Mouse (Mus musculus) spleen, adult 18-20 months (tissue): ENCODE measurements around the gene Shisa6.

Experiments
- DNase-seq, 2 experiments: peaks; one replicate each; pipeline ENCODE4 v3.0.0; 2022; ENCODE audit warnings: mixed read lengths in 2 of 2

The Shisa6 gene

DNA sequence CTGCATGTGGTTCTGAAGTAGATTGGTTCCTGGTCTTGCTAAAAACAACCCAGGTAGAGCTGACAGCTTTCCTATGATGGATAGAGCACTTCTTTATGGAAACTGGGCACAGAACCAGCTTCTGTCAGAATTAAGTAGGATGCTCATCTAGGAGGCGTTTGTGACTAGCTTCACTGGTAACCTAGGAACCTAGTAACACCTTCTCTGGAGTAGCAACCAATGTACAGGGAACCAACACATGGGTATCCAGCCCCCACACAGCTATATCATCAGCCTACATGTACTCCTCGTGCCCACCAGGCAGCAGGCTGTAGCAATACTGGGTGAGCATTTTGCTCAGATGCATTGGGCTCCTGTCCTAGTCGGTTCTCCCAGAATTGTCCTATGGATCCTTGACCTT lies 307.3 kb downstream of the Shisa6 start:
- no peak for DNase-seq

DNA sequence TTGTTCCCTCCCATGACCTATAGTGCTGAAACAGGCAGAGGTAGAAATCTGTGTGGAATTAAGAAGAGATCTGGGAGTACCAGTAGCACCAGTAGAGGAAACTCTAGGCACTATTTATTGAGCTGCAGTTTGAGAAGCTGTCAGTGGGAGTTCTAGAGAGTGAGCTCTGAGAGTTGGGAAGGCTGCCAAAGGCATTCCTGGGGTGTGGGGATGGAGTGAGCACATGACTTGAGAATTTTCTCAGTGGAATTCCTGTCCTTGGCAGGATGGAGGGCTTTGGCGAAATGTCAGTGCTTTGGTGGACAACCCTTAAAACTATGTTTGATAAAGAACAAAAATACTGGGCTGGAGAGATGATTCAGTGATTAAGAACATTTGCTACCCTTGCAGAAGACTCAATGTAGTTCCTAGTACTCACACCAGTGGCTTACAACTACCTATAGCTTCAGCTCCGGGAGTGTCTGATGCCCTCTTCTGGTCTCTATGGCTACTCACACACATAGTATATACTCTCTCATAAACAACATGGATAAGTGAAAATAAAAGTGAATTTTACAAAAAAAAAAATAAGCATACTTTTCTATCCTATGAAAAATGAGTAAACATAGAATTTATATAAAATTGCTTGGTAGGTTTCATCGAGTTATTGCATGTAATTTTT lies 337.0 kb downstream of the Shisa6 start:
- peak; percentile 2 to 6 for DNase-seq

DNA sequence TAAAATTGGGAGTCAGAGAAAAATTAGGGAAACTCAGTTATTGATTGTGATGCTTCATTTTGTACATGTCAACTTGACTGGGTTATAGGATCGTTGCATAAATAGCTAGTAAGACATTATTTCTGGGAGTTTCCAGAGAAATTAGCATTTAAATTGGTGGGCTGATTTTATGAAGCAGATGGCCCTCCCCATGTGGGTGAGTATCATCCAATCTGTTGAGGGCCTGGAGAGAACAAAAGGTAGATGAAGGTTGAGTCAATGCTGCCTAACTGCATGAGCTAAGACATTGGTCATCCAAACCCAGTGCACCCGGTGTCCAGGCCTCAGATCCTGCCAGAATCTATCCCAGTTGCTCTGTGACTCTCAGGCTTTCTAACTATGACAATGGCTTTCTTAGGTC lies 337.6 kb downstream of the Shisa6 start:
- no peak for DNase-seq

DNA sequence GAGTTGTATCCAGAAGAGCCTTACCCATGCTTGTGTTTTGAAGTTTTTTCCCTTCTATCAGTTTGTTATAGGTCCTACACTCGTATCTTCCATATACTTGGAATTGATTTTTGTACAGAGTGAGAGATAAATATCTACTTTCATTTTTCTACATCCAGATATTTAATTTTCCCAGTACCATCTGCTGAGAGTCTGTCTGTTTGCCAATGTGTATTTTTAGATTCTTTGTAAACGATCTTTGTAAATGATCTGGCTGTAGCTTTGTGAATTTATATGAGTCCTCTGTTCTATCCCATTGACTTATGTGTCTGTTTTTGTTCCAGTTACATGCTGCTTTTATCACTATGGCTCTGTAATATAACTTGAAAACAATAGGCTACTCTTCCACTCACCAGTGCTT lies 348.0 kb downstream of the Shisa6 start:
- DNase-seq, result no peak

DNA sequence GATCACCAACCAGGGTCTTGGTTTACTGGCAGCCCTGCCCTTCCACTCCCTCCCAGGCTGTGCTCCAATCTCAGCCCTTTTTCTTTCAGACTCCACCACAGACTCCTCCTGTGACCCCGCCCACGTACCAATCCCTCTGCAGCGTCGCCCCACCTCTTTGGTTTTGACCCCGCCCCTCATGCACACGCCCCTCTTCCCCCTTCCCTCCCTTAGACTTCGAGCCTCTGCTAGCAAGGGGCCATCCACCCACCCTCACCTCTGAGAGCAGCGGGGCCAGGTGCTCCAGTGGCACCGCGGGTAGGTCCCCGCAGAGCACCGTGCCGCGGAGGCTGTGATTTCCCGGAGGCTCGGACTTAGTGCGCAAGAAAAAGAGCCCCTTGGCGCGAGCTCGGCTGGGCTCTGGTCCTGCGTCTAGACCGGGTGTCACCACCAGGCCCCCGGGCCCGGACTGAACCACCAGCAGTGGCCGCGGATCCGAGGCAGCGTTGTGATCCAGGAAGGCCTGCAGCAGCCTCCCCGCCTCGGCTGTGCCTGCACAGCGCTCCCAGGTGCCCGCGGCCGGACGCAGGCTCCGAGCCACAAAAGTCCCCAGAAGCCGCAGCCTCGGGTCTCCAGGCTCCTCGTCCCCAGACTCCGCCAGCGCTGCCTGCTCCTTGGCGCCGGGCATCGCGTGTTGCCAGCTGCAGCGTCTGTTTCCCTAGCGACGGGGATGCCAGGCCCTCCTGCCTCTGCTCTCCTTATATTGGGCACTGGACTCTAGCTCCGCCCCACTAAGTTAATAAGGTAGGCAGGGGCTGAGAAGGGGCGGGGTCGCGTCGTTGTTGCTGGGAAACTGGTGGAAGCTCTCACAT lies 357.7 kb downstream of the Shisa6 start, which contains the start of gene Dnah9:
Gene Dnah9, minus strand, starts transcription at position 751 of the 851 bp plus-strand sequence.
- DNase-seq, result peak in 1 of 2 experiments; percentile 10

DNA sequence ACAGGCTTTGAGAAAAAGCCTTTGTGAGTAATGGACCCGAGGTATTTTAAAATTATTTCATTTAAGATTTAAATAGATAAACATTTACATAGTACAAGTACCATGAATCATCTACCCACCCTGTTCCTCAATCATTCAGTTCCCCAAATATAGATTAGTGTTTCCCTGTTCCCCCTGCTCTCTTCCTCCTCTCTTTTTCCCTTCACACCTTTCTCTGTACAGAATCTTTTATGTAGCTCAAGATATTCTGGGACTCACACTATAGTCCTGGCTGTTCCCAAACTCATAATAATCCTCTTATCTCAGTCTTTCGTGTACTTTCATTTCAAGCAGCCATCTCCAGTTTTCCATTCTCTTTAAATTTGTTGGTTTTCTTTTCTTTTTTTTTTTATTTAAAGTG lies 361.7 kb downstream of the Shisa6 start:
- DNase-seq, result no peak
